Mouse (Mus musculus): ENCODE measurements at regions not wholly inside any gene's neighbourhood (a gene's known extent, or its start where the extent isn't known, plus 50 kb on each side); places are given as distances from the start of the nearest gene placed in this dataset.
"Not testable (repeated sequence)": the region's sequence is repeated elsewhere in the genome, so short reads cannot be mapped to it uniquely, and the experiment has no call there.

DNA sequence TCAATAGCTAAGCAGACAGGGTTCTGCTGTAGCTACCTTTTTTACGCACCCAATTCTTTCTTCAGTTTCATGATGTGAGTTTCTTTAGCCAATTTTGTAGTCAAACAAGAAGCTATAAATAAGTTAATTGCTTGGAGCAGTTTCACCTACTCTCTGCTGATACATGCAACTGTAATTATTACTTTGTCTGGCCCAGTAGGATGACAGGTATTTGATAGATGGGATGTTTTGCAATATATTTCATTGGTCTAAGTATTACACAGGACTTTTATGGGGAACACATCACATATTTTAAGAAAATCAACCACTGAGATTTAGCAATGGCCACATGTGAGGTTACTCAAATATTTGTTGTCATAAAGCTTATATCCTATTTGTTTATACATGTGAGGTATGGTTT, 454.2 kb downstream of the Gja1 start:
- no peak for DNase-seq
- intact Hi-C loops (cut with DNase I) = no loop called here
- Histone ChIP-seq H3K27ac (no peak overlapping the region), H3K4me3 (no peak overlapping the region)
- TF ChIP-seq CTCF (IDR thresholded peaks at IDR 0.05) = no peak

DNA sequence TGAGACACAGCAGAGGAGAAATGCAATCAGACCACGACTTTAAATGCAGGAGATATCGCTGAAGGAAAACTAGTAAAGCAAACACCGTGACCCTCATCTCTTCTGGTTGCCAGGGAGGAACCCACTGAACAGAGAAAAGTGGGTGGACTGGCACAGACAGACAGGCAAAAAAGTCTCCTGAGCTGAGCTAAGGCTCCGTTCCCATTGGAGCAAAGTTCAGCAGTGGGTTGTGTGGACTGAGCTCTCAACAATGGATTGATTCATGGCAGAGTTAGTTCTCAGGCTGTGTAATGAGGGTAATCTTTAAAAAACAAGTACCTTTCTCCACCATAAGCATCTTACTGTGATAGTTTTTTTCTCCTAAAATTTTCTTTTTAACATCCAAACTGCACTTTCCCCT, 454.8 kb downstream of the Gja1 start:
- Histone ChIP-seq H3K27ac (no peak overlapping the region), H3K4me3 (no peak overlapping the region)
- no peak for DNase-seq
- no peak for TF ChIP-seq CTCF (IDR thresholded peaks at IDR 0.05)
- intact Hi-C loops (cut with DNase I) = no loop called here

DNA sequence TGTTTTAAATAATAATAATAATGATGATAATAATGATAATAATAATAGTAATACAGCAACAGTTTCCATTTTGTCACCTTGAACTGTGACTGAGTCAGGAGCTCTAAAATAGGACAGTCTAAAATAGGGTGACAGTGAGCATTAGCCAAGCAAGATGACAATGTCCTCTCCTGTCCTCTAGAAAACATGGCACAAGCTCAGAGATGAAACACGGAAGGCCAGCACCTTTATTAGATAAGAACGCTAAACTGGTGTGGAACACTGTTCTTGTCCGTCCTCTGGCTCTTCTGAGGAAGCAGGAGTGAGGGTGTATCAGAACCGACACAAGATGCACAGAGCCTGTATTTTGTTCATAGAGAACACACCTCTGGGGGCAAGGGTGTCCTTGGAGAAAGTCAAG, 459.0 kb downstream of the Gja1 start:
- no peak for TF ChIP-seq CTCF (IDR thresholded peaks at IDR 0.05)
- DNase-seq = no peak
- H3K4me3 ChIP-seq = no peak overlapping the region
- no peak overlapping the region for H3K27ac ChIP-seq
- intact Hi-C loops (cut with DNase I) = no loop called here

DNA sequence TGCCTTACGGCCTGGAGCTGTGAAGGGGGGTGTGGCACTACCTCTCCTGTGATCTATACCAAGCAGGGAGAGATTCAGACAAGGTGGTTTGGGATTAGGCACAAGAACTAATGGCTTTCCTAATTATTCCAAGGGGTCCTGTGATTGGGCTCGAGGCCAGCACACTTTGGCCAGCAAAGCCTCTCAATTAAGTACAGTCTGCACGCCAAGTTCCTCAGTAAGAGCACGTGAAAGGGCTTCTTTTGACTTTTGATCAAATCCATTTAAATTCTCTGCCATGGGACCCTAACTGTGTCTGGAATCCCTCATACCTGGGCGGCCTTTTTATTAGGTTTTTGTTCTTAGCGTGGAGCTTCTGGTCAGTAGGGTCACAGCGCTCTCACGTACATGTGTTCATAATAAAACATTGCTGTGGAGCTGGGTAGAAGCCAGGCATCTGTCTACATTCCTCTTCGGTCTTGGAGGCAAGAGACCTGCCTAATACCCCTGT, 461.9 kb downstream of the Gja1 start:
- Histone ChIP-seq H3K27ac (no peak overlapping the region), H3K4me3 (no peak overlapping the region)
- TF ChIP-seq CTCF (IDR thresholded peaks at IDR 0.05) = no peak
- intact Hi-C loops (cut with DNase I) = no loop called here
- no peak for DNase-seq

DNA sequence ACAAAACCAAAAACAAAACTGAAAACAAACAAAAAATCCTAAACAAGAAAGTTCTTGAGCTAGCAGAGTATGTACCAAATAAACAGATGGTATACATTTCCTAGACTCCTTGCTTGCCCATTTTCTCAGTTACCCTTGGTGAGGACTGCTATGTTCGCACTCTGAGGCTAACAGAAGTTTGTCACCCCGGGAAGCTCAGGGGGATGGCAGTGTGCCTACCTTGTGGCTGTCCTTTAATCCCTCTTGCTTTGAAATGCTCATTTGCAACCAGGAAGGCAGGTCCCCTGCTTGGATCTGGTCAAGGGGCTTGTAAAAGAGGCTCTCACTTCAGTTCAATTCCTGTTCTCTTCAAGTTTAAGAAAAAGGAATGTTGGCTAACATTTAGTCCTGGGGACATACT, 462.4 kb downstream of the Gja1 start:
- Histone ChIP-seq H3K27ac (no peak overlapping the region), H3K4me3 (no peak overlapping the region)
- no peak for TF ChIP-seq CTCF (IDR thresholded peaks at IDR 0.05)
- no peak for DNase-seq
- intact Hi-C loops (cut with DNase I) = no loop called here

DNA sequence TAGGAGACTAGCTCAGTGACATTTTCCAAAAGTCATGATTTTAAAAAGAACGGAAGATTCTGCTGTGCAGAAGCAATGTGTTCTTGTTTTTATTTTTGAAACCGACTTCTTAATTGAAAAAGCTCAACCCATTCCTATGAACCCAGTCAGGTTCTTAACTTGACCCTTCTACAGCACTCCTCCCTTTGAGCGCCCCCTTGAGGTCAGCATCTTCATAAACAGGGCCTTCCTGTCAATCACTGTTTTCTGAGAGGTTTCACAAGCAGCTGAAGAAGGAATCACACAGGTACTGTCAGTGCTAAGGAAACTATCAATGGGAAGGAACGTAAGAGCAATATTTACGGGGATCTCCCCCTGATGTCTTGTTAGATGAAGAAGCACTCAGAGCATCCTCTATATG, 463.6 kb downstream of the Gja1 start:
- H3K27ac ChIP-seq = no peak overlapping the region
- peak; percentile 55 for DNase-seq
- intact Hi-C loops (cut with DNase I) = loop anchor here (2.0 kb wide), 1 partner anchor 468 kb away; no protein-coding TSS in a partner anchor
- H3K4me3 ChIP-seq = no peak overlapping the region
- peak; percentile 62 for TF ChIP-seq CTCF (IDR thresholded peaks at IDR 0.05)

DNA sequence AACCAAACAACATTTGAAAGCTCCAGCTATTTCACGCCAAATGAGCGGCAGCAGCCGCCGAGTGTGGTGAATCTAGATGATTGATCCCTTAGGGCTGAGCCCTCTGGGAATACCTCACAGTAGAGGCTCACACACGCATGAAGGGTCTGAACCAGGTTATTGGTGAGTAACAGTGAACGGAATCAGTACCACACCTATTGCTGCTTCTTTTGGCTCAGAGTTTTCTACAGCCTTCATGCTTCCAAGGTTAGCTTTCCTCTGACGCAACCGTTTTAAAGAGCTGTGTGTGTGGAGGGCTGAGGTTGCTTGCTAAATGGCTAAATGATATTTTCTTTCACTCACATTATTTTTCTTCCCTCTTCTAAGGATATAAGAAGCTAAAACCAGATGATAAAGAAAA, 464.4 kb downstream of the Gja1 start:
- no peak for TF ChIP-seq CTCF (IDR thresholded peaks at IDR 0.05)
- Histone ChIP-seq H3K27ac (no peak overlapping the region), H3K4me3 (no peak overlapping the region)
- no peak for DNase-seq
- intact Hi-C loops (cut with DNase I) = loop anchor here (2.0 kb wide), 1 partner anchor 469 kb away; no protein-coding TSS in a partner anchor

DNA sequence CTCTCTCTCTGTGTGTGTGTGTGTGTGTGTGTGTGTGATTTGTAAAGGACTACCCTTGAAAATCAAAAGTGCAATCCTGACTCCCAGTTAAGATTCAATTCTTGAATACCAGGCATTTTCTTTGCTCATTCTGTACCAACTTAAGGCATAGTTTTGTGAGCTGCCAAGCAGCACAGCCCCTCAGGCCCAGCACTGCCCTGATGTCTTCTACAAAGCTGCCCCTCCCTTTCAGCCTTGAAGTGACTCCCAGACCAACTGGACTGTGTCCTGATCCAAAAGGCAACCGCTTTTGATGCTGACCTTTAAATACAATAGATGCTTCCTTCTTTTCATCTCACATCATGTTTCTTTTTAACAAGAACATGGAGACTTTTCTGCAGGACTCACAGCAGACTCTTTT, 464.8 kb downstream of the Gja1 start:
- intact Hi-C loops (cut with DNase I) = loop anchor here (2.0 kb wide), 1 partner anchor 469 kb away; no protein-coding TSS in a partner anchor
- no peak for TF ChIP-seq CTCF (IDR thresholded peaks at IDR 0.05)
- Histone ChIP-seq H3K4me3 (no peak overlapping the region), H3K27ac (no peak overlapping the region)
- DNase-seq = no peak

DNA sequence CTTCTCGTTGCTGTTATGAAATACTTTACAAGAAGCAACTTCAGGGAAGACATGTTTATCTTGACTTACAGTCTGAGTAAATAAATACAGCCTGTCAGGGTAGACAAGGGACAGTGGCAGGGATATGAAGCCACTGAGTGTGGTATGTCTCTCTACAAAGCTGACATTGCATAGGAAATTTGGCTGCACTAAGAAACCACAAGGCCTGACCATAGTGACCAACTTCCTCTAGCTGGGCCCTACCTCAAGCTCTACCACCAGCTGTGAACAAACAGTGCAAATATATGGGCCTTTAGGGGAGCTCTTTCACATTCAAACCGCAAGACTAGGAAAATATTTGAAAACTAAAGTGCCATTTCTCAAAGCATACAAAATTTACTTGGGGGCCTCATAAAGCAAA, 475.4 kb downstream of the Gja1 start:
- Histone ChIP-seq H3K4me3 (no peak overlapping the region), H3K27ac (no peak overlapping the region)
- intact Hi-C loops (cut with DNase I) = no loop called here
- no peak for TF ChIP-seq CTCF (IDR thresholded peaks at IDR 0.05)
- no peak for DNase-seq

DNA sequence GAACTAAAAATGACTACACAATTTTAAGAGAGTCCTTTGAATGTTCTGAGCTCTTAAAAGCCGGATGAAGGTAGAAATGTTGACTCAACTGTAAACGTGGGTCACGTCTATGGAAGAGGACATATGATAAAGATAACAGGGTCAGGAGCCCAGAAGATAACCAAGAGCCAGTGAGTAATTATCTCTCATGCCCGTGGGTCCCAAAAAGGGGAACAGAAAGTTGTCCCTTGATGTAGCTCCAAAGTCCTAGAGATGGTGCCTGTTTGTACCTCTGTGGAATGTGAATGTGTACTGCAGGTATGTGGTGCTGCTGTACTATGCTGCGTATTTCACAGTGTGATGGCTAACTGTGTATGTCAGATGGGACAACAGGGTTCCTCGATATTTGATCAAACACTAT, 479.1 kb downstream of the Gja1 start:
- Histone ChIP-seq H3K27ac (no peak overlapping the region), H3K4me3 (no peak overlapping the region)
- DNase-seq = no peak
- intact Hi-C loops (cut with DNase I) = no loop called here
- no peak for TF ChIP-seq CTCF (IDR thresholded peaks at IDR 0.05)

DNA sequence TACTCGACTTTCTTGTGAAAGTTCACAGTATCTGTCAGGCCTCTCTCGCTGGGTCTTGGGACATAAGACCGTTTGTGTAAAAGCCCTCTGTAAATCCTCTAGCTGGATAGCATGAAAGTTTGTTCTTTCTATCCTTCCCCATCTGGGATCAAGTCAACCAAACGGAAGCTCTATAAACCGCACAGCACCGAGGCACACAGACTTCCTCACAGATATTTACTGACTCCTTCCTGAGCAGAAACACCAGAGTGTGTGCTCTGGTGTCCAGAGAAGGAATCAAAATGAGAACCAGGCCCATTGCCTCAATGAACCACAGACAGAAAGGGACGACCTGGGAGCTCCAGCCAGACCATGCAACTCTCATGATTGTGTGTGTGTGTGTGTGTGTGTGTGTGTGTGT, 502.6 kb downstream of the Gja1 start:
- intact Hi-C loops (cut with DNase I) = no loop called here
- Histone ChIP-seq H3K4me3 (no peak overlapping the region), H3K27ac (peak overlapping the region; percentile 67)
- no peak for DNase-seq
- no peak for TF ChIP-seq CTCF (IDR thresholded peaks at IDR 0.05)

DNA sequence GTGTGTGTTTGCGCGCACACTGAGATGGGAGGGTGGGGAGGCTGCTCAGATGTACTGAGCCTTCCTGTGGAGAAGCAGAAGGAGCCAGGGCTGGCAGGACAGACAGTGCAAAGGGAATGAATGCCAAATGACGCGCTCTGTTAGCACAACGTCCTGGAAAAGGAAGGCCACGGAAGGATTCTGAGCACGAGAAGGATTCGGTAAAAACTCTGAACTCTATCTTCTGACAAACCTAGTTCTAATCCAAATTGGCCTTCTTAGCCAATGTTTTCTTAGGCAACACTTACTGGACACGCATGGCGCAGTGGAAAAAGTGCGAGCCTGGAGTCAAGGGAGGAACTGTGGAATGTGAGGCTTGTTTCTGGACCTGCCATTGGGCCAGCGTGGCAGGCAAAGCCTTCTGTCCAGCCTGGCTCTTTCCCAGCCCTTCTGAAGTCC, 503.0 kb downstream of the Gja1 start:
- peak; percentile 76 for DNase-seq
- H3K27ac ChIP-seq = peak overlapping the region; percentile 70
- no peak overlapping the region for H3K4me3 ChIP-seq
- no peak for TF ChIP-seq CTCF (IDR thresholded peaks at IDR 0.05)
- intact Hi-C loops (cut with DNase I) = no loop called here

DNA sequence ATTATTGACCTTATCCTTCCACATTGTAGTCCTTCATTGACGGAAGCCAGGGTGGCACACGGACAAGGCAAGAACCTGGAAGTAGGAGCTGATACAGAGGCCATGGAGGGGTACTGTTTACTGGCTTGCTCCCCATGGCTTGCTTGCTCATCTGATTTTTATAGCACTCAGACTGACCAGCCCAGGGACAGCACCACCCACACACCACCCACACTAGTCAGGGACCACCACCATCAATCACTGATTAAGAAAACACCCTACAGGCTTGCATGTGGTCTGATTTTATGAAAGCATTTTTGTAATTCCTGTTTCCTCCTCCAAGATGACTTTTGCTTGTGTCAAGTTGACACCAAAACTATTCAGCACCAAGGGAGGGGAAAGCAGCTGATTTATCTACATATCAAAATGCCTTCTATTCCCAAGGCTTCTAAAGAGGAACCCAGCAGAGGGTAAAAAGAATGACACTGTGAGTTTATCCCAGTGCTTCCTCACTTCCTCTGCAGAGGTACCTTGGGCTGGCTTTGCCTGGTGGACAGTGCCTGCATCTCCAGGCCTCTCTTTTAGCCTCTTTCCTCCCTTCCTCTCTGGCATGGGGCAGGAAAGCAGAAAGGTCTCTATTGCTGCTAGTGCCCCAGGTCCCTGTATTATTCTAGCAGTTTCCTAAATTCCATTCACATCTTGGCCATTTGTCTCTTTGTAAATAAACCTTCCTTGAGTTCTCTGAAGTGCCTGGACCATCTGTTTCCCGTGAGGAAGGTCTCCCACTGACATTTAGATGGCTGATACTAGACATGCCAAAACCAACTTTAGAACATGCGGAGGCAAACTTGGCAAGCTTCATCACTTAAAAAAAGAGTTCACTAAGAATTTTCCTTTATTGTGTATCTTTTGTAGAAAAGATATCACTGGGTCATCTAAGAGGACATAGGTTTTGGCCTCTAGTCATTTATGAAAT, 507.6 kb downstream of the Gja1 start:
- no peak overlapping the region for H3K4me3 ChIP-seq
- intact Hi-C loops (cut with DNase I) = no loop called here
- DNase-seq = no peak
- no peak for TF ChIP-seq CTCF (IDR thresholded peaks at IDR 0.05)
- H3K27ac ChIP-seq = no peak overlapping the region

DNA sequence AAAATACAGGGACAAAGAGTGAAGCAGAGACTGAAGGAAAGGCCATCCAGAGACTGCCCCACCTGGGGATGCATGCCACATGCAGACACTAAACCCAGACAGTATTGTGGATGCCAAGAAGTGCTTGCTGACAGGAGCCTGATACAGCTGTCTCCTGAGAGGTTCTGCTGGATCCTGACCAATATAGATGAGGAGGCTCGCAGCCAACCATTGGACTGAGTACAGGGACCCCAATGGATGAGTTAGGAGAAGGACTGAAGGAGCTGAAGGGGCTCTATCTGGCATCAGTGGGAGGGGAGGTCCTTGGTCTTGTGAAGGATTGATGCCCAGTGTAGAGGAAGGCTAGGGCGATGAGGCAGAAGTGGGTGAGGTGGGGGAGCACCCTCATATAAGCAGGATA, 514.4 kb downstream of the Gja1 start:
- intact Hi-C loops (cut with DNase I); DNase-seq; H3K4me3 ChIP-seq; H3K27ac ChIP-seq: not testable (repeated sequence)
